Mouse (Mus musculus) hindbrain, embryonic 10.5 days (tissue): ENCODE results near the gene Tpst2. TPM values are rescaled to one million over a fixed set of nuclear protein-coding genes. Genes with fewer than 3 reads are reported as not detected.
A peak's percentile ranks its signal among the peaks of the same experiment; 100 is the strongest.

Source experiments
- DNase-seq: peaks from one replicate; pipeline ENCODE4 v3.0.0-alpha.2; 2017; ENCODE audit warnings: low spot score
- H3K27ac ChIP-seq: fragments of 300-500 bp; sonication (generic); 2 replicates; pipeline ENCODE4 v1.5.1; 2016; ENCODE audit warnings: mild to moderate bottlenecking, moderate library complexity
- H3K27me3 ChIP-seq: fragments of 300-500 bp; sonication (generic); 2 replicates; pipeline ENCODE4 v1.6.1; 2016; ENCODE audit warnings: mild to moderate bottlenecking; ENCODE audit not compliant: poor library complexity, insufficient read depth, severe bottlenecking
- H3K36me3 ChIP-seq: fragments of 300-500 bp; sonication (generic); 2 replicates; pipeline ENCODE4 v1.6.1; 2016; ENCODE audit warnings: mild to moderate bottlenecking, moderate library complexity
- H3K4me1 ChIP-seq: fragments of 300-500 bp; sonication (generic); replicated peaks from 2 replicates; pipeline ENCODE4 v1.6.1; 2016; ENCODE audit warnings: mild to moderate bottlenecking
- H3K4me3 ChIP-seq: fragments of 300-500 bp; sonication (generic); 2 replicates; pipeline ENCODE4 v1.5.1; 2016; ENCODE audit warnings: mild to moderate bottlenecking, moderate library complexity
- H3K9me3 ChIP-seq: fragments of 300-500 bp; sonication (generic); 2 replicates; pipeline ENCODE4 v1.6.1; 2016; ENCODE audit warnings: mild to moderate bottlenecking, moderate library complexity
- WGBS: fragments of 180-500 bp; shearing (Covaris S2); methylation state at CpG from one replicate; pipeline ENCODE4 v1.1.7; 2016; 5-methylcytosine and 5-hydroxymethylcytosine counted together
- polyA plus RNA-seq: library from polyadenylated mRNA; unstranded; fragments of >200 nt; fragmentation: Nextera tagmentation; extraction: Ambion mirVana; gene quantifications from 2 replicates; pipeline ENCODE4 v1.2.1, GENCODE M21; 2016

Tpst2 gene
- polyA plus RNA-seq, 1 experiment from 2014 or later, result 37.2 TPM

DNA sequence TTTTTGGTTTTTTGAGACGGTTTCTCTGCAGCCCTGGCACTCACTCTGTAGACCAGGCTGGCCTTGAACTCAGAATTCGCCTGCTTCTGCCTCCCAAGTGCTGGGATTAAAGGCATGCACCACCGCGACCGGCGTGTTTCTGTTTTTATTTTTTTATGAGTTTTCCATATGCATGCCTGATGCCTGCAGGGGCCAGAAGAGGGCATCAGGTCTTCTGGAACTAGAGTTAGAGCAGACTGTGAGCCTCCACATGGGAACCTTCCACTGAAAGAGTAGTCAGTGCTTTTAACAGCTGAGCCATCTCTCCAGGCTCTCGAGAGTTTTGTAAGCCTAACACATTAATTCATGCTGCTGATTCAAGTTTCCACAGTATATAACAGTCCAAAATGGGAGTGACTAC is 62.7 kb downstream of the Tpst2 start:
- Histone ChIP-seq H3K27ac (no peak overlapping the region), H3K9me3 (no peaks in the 10 kb centered on the region), H3K4me3 (no peak overlapping the region), H3K4me1 (peaks cover 26% of the 10 kb centered on the region), H3K27me3 (no peaks in the 10 kb centered on the region), H3K36me3 (peaks cover 65% of the 10 kb centered on the region)
- no peak for DNase-seq
- WGBS, result 84% methylated on average over 7 of the region's 7 CpGs

DNA sequence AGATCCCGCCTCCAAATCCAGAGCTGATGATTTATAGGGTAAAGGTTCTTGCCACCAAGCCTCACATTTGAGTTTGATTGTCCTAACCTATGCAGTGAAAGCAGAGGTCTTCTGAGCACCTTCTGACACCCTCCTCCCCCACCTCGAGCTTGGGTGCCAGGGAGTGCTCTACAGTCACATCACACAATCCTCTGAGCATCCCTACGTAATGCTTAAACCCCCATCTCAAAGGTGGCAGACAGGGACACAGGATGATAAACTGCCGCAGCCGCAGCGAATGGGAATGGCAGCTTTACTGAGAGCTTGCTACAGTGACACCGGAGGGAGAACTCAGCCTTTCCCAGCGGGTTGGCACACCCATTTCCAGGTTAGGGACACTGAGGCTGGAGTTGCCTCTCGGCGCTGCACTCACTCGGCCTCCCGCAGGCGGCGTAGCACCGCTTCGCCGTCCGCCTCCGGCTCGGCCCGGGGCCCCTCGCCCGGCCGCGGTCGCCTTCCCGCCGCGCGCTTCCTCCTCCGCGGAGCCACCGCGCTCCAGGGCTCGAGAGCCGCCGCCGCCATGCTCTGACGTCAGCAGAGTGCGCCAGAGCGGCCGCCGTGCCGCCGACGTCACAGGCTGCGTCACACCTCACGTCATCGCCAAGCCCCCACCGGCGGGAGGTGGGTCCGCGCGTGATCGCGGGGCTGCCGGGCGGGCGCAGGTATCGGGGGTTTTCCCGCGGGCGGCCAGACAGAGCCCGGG is 66.1 kb downstream of the Tpst2 start, which contains the start of the genes Srrd and Hps4:
Gene Srrd (minus strand): TSS at position 578 of the 742 bp plus-strand sequence.
Gene Hps4 (plus strand): TSS at position 621 of the 742 bp plus-strand sequence.
- 2% methylated on average over 64 of the region's 64 CpGs for WGBS
- peak within 1 kb of the TSS; percentile 94 for H3K27ac ChIP-seq
- H3K9me3 ChIP-seq, result no peaks in the 10 kb centered on the region
- H3K4me1 ChIP-seq, result peaks cover 48% of the 10 kb centered on the region
- peaks cover 60% of the 10 kb centered on the region for H3K36me3 ChIP-seq
- no peaks in the 10 kb centered on the region for H3K27me3 ChIP-seq
- peak; percentile 87 for DNase-seq
- peak within 1 kb of the TSS; percentile 82 for H3K4me3 ChIP-seq

- Histone ChIP-seq H3K27me3 (no peaks in the 10 kb centered on the region), H3K4me1 (peaks cover 48% of the 10 kb centered on the region), H3K4me3 (peak overlapping the region; percentile 82), H3K36me3 (peaks cover 59% of the 10 kb centered on the region), H3K27ac (peak overlapping the region; percentile 94), H3K9me3 (no peaks in the 10 kb centered on the region)
- no peak for DNase-seq
- under 1% methylated on average over 24 of the region's 24 CpGs for WGBS
These were observed 66.7 kb downstream of the Tpst2 start for GRCm38 (mm10) chr5:112343205-112343595.

GRCm38 (mm10) chr5:112344092-112344960 is 67.8 kb downstream of the Tpst2 start:
- DNase-seq, result no peak
- peak overlapping the region; percentile 82 for H3K4me3 ChIP-seq
- no peaks in the 10 kb centered on the region for H3K9me3 ChIP-seq
- no peak overlapping the region for H3K27ac ChIP-seq
- peaks cover 59% of the 10 kb centered on the region for H3K36me3 ChIP-seq
- no peaks in the 10 kb centered on the region for H3K27me3 ChIP-seq
- 81% methylated on average over 6 of the region's 6 CpGs for WGBS
- H3K4me1 ChIP-seq, result peaks cover 48% of the 10 kb centered on the region

GRCm38 (mm10) chr5:112346211-112346965 is 69.9 kb downstream of the Tpst2 start:
- no peak overlapping the region; the same call in 1 of the 2 replicates for H3K27ac ChIP-seq
- WGBS, result 86% methylated on average over 16 of the region's 16 CpGs
- peaks cover 64% of the 10 kb centered on the region for H3K36me3 ChIP-seq
- H3K9me3 ChIP-seq, result no peaks in the 10 kb centered on the region
- H3K4me1 ChIP-seq, result peaks cover 46% of the 10 kb centered on the region
- H3K4me3 ChIP-seq, result no peak overlapping the region
- H3K27me3 ChIP-seq, result no peaks in the 10 kb centered on the region
- DNase-seq, result no peak

GRCm38 (mm10) chr5:112349169-112349568 is 72.7 kb downstream of the Tpst2 start:
- no peak for DNase-seq
- Histone ChIP-seq H3K36me3 (peaks cover 91% of the 10 kb centered on the region), H3K4me3 (no peak overlapping the region), H3K27me3 (no peaks in the 10 kb centered on the region), H3K27ac (no peak overlapping the region), H3K4me1 (peaks cover 23% of the 10 kb centered on the region), H3K9me3 (no peaks in the 10 kb centered on the region)
- WGBS, result 95% methylated on average over 8 of the region's 8 CpGs

DNA sequence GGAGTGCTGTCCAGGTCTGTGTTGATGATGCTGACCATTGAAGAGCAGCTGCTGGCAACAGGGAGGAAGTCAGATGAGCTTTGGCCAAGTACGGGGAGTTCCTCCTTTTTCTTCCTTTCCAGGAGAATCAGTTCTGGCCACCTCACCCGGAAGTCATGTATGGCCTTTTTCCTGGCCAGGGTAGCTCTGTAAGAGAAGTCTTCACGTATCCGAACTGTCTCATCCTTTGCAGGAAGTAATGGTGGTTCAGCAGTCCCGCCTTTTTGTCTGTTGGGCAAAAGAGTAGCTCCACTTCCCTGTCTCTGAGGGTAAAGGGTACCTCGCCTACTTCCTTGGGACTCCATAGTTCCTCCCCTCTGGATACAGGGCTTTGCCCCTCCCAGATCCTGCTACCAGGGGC is 79.0 kb downstream of the Tpst2 start:
- Histone ChIP-seq H3K36me3 (peaks cover 88% of the 10 kb centered on the region), H3K27ac (no peak overlapping the region)

DNA sequence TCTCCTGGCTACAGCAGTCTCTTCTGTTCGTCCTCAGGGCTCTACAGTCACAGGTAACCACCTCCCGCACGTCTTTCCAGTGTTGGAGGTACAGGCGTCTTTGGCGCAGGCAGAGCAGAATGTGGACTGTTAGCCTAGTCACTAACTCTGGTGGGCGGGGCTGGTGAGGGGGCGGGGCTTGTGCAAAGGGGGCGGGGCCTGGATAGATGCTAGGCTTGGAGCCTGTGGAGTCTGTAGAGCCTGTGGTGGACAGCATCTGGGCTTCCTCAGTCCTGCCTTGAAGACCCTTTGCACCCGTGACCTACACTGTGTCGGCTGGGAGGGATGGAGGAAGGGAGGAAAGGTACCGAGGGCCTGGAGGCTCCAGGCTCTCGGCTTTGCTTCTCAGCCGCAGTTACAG is 79.4 kb downstream of the Tpst2 start, which contains the start of gene Gm6583:
Gene Gm6583 (minus strand): TSS at position 124 of the 400 bp plus-strand sequence.
- DNase-seq, result no peak
- WGBS, result 59% methylated on average over 13 of the region's 13 CpGs
- H3K27me3 ChIP-seq, result no peaks in the 10 kb centered on the region
- H3K4me3 ChIP-seq, result no peak within 1 kb of the TSS
- peaks cover 84% of the 10 kb centered on the region for H3K36me3 ChIP-seq
- no peaks in the 10 kb centered on the region for H3K9me3 ChIP-seq
- peaks cover 5% of the 10 kb centered on the region; the same call in 1 of the 2 replicates for H3K4me1 ChIP-seq
- H3K27ac ChIP-seq, result no peak within 1 kb of the TSS

More for the DNA sequence above, 79.0 kb downstream of the Tpst2 start:
- Histone ChIP-seq H3K27me3 (no peaks in the 10 kb centered on the region), H3K4me1 (peaks cover 5% of the 10 kb centered on the region; the same call in 1 of the 2 replicates), H3K9me3 (no peaks in the 10 kb centered on the region), H3K4me3 (no peak overlapping the region)
- DNase-seq, result no peak
- WGBS, result 87% methylated on average over 6 of the region's 6 CpGs

- no peak for DNase-seq
- Histone ChIP-seq H3K27ac (no peak overlapping the region), H3K4me3 (no peak overlapping the region), H3K27me3 (no peaks in the 10 kb centered on the region), H3K4me1 (peaks cover 5% of the 10 kb centered on the region; the same call in 1 of the 2 replicates), H3K36me3 (peaks cover 83% of the 10 kb centered on the region), H3K9me3 (no peaks in the 10 kb centered on the region)
- WGBS, result 95% methylated on average over 9 of the region's 9 CpGs
These were observed 79.8 kb downstream of the Tpst2 start for GRCm38 (mm10) chr5:112356322-112356721.

- Histone ChIP-seq H3K9me3 (0 out of 2 replicates have a peak, but pooled peaks cover 2% of the 10 kb centered on the region), H3K27me3 (no peaks in the 10 kb centered on the region), H3K4me3 (no peak overlapping the region), H3K27ac (no peak overlapping the region), H3K36me3 (peaks cover 81% of the 10 kb centered on the region), H3K4me1 (peaks cover 5% of the 10 kb centered on the region; the same call in 1 of the 2 replicates)
- no peak for DNase-seq
- 89% methylated on average over 4 of the region's 4 CpGs for WGBS
These were observed 83.0 kb downstream of the Tpst2 start for GRCm38 (mm10) chr5:112359520-112359919.

DNA sequence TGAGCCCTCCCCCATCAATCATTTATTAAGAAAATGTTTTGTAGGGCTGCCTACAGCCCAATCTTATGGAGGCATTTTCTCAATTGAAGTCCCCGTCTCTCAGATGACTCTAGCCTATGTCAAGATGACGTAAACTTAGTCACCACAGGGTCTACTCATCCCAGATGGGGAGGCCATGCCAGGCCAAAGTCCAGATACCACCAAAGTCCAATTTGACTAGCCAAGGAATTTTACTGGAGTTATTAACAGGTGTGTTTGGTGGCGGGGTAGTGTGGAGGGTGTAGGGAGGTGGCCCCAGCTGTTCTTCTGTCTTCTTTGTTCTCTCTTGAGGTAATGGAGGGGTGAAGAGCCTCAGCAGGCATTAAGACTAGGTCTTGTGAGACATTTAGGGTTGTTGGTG is 83.6 kb downstream of the Tpst2 start:
- no peak overlapping the region for H3K4me3 ChIP-seq
- no peak for DNase-seq
- H3K27me3 ChIP-seq, result no peaks in the 10 kb centered on the region
- H3K36me3 ChIP-seq, result peaks cover 81% of the 10 kb centered on the region
- peaks cover 5% of the 10 kb centered on the region; the same call in 1 of the 2 replicates for H3K4me1 ChIP-seq
- WGBS, result 97% methylated on average over 3 of the region's 3 CpGs
- H3K9me3 ChIP-seq, result 0 out of 2 replicates have a peak, but pooled peaks cover 2% of the 10 kb centered on the region
- no peak overlapping the region for H3K27ac ChIP-seq

DNA sequence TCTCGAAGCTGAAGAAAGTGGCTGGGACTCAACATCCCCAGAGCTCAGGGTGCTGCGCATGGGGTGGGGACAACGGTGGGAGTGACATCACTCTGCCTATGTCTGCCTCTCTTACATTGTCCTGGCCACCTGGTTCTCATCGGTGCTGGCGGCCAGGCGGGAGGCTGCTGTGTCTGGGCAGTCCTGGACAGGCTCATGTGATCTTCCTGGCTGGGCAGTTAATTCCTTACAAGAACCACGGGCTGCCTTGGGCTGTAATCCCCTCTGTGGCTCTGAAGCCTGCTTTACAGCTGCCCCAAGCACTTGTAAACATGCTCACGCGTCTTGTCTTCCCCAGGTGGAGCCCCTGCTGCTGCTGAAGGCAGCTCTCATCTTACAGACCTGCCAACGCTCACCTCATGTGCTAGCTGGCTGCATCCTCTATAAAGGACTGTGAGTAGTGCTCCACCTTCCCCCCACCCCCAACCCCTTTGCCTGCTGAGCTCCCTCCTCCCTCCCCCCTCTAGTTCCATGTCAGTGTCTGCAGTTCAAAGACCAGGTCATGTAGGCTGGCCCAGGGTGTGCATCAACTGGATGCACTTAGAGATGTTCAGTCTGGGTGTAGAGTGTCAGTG is 87.8 kb downstream of the Tpst2 start:
- 72% methylated on average over 10 of the region's 10 CpGs for WGBS
- peaks cover 78% of the 10 kb centered on the region for H3K36me3 ChIP-seq

More for the DNA sequence above, 87.8 kb downstream of the Tpst2 start:
- 0 out of 2 replicates have a peak, but pooled peaks cover 2% of the 10 kb centered on the region for H3K9me3 ChIP-seq
- H3K4me1 ChIP-seq, result peaks cover 8% of the 10 kb centered on the region
- DNase-seq, result no peak
- H3K27ac ChIP-seq, result no peak overlapping the region
- H3K4me3 ChIP-seq, result no peak overlapping the region
- peaks cover 14% of the 10 kb centered on the region; the same call in 1 of the 2 replicates for H3K27me3 ChIP-seq
